Mouse (Mus musculus) embryonic facial prominence, embryonic 13.5 days (tissue): ENCODE measurements around the gene Gm10972. TPM values are rescaled to one million over a fixed set of nuclear protein-coding genes. Genes with fewer than 3 reads are reported as not detected.
"Not testable (repeated sequence)": the region's sequence is repeated elsewhere in the genome, so short reads cannot be mapped to it uniquely, and the experiment has no call there.

Experiments
- ATAC-seq: fragments of 200-750 bp; cut with Nextera tagmentation; 2 replicates; pipeline ENCODE4 v1.8.0; 2017; ENCODE audit warnings: low read depth; ENCODE audit not compliant: insufficient number of reproducible peaks, insufficient read depth, low FRiP score, low TSS enrichment
- H3K27ac ChIP-seq: fragments of 300-500 bp; sonication (generic); 2 replicates; pipeline ENCODE4 v1.5.1; 2015; ENCODE audit warnings: moderate library complexity, mild to moderate bottlenecking, inconsistent platforms
- H3K27me3 ChIP-seq: fragments of 300-500 bp; sonication (generic); 2 replicates; pipeline ENCODE4 v1.6.1; 2015; ENCODE audit warnings: mild to moderate bottlenecking, inconsistent platforms
- H3K36me3 ChIP-seq: fragments of 300-500 bp; sonication (generic); 2 replicates; pipeline ENCODE4 v1.6.1; 2015; ENCODE audit warnings: mild to moderate bottlenecking, inconsistent platforms
- H3K4me1 ChIP-seq: fragments of 300-500 bp; sonication (generic); 2 replicates; pipeline ENCODE4 v1.6.1; 2015; ENCODE audit warnings: inconsistent platforms
- H3K4me2 ChIP-seq: fragments of 300-500 bp; sonication (generic); 2 replicates; pipeline ENCODE4 v1.6.1; 2015; ENCODE audit warnings: moderate library complexity, mild to moderate bottlenecking, inconsistent platforms
- H3K4me3 ChIP-seq: fragments of 300-500 bp; sonication (generic); 2 replicates; pipeline ENCODE4 v1.5.1; 2015; ENCODE audit warnings: mild to moderate bottlenecking, inconsistent platforms
- H3K9ac ChIP-seq: fragments of 300-500 bp; sonication (generic); 2 replicates; pipeline ENCODE4 v1.6.1; 2015; ENCODE audit warnings: mild to moderate bottlenecking, inconsistent platforms
- H3K9me3 ChIP-seq: fragments of 300-500 bp; sonication (generic); 2 replicates; pipeline ENCODE4 v1.6.1; 2016; ENCODE audit warnings: inconsistent platforms
- WGBS: fragments of 180-500 bp; shearing (Covaris S2); methylation state at CpG from one replicate; pipeline ENCODE4 v1.1.7; 2015; ENCODE audit warnings: mixed read lengths; 5-methylcytosine and 5-hydroxymethylcytosine counted together
- polyA plus RNA-seq: library from polyadenylated mRNA; unstranded; fragments of >200 nt; fragmentation: Nextera tagmentation; extraction: Ambion mirVana; gene quantifications from 2 replicates; pipeline ENCODE4 v1.2.1, GENCODE M21; 2015

Gene Gm10972
- polyA plus RNA-seq, 1 experiment from 2014 or later, result not detected

- ATAC-seq, result no peak
- Histone ChIP-seq H3K27me3 (no peaks in the 10 kb centered on the region), H3K36me3 (0 out of 2 replicates have a peak, but pooled peaks cover 4% of the 10 kb centered on the region), H3K9me3 (no peaks in the 10 kb centered on the region), H3K27ac (no peak overlapping the region), H3K4me2 (no peak overlapping the region), H3K4me1 (no peaks in the 10 kb centered on the region), H3K9ac (no peak overlapping the region), H3K4me3 (no peak overlapping the region)
- WGBS, result 75% methylated on average over 11 of the region's 11 CpGs
These were observed 21.0 kb upstream of the Gm10972 start for GRCm38 (mm10) chr3:94621740-94622507.

GRCm38 (mm10) chr3:94622550-94622949, 20.4 kb upstream of the Gm10972 start:
- no peaks in the 10 kb centered on the region for H3K4me1 ChIP-seq
- no peak for ATAC-seq
- H3K4me3 ChIP-seq, result no peak overlapping the region
- H3K4me2 ChIP-seq, result no peak overlapping the region
- no peak overlapping the region for H3K9ac ChIP-seq
- H3K36me3 ChIP-seq, result 0 out of 2 replicates have a peak, but pooled peaks cover 4% of the 10 kb centered on the region
- WGBS, result 89% methylated on average over 10 of the region's 10 CpGs
- no peak overlapping the region for H3K27ac ChIP-seq
- H3K9me3 ChIP-seq, result no peaks in the 10 kb centered on the region
- no peaks in the 10 kb centered on the region for H3K27me3 ChIP-seq

GRCm38 (mm10) chr3:94624281-94624680, 18.6 kb upstream of the Gm10972 start:
- Histone ChIP-seq H3K9me3 (no peaks in the 10 kb centered on the region), H3K36me3 (0 out of 2 replicates have a peak, but pooled peaks cover 2% of the 10 kb centered on the region), H3K9ac (no peak overlapping the region), H3K27me3 (no peaks in the 10 kb centered on the region), H3K4me1 (no peaks in the 10 kb centered on the region), H3K4me3 (no peak overlapping the region), H3K27ac (no peak overlapping the region), H3K4me2 (no peak overlapping the region)
- 88% methylated on average over 4 of the region's 4 CpGs for WGBS
- no peak for ATAC-seq

GRCm38 (mm10) chr3:94628712-94629111, 14.2 kb upstream of the Gm10972 start:
- 81% methylated on average over 5 of the region's 5 CpGs for WGBS
- H3K4me1 ChIP-seq, result no peaks in the 10 kb centered on the region
- no peak overlapping the region for H3K4me2 ChIP-seq
- no peak overlapping the region for H3K27ac ChIP-seq
- ATAC-seq, result no peak
- no peak overlapping the region for H3K4me3 ChIP-seq
- no peaks in the 10 kb centered on the region for H3K27me3 ChIP-seq
- no peak overlapping the region for H3K9ac ChIP-seq
- no peaks in the 10 kb centered on the region for H3K9me3 ChIP-seq
- no peaks in the 10 kb centered on the region for H3K36me3 ChIP-seq

GRCm38 (mm10) chr3:94629876-94630275, 13.0 kb upstream of the Gm10972 start:
- no peak for ATAC-seq
- WGBS, result 82% methylated on average over 3 of the region's 3 CpGs
- H3K4me2 ChIP-seq, result no peak overlapping the region
- H3K9ac ChIP-seq, result no peak overlapping the region
- H3K9me3 ChIP-seq, result no peaks in the 10 kb centered on the region
- no peak overlapping the region for H3K4me3 ChIP-seq
- H3K36me3 ChIP-seq, result no peaks in the 10 kb centered on the region
- no peaks in the 10 kb centered on the region for H3K27me3 ChIP-seq
- H3K4me1 ChIP-seq, result no peaks in the 10 kb centered on the region
- H3K27ac ChIP-seq, result no peak overlapping the region

GRCm38 (mm10) chr3:94648755-94649590, 6.1 kb downstream of the Gm10972 start:
- Histone ChIP-seq H3K9ac (no peak overlapping the region), H3K4me1 (peaks cover 15% of the 10 kb centered on the region), H3K27me3 (no peaks in the 10 kb centered on the region), H3K4me2 (no peak overlapping the region), H3K4me3 (no peak overlapping the region), H3K36me3 (no peaks in the 10 kb centered on the region), H3K9me3 (no peaks in the 10 kb centered on the region), H3K27ac (peak overlapping the region; percentile 58; the same call in 1 of the 2 replicates)
- WGBS, result 43% methylated on average over 6 of the region's 6 CpGs
- ATAC-seq, result 0 out of 2 replicates have a peak, but pooled peaks have one; percentile 15

- ATAC-seq, result no peak
- WGBS, result 58% methylated on average over 7 of the region's 7 CpGs
- Histone ChIP-seq H3K9ac (no peak overlapping the region), H3K27me3 (no peaks in the 10 kb centered on the region), H3K4me3 (no peak overlapping the region), H3K36me3 (no peaks in the 10 kb centered on the region), H3K4me2 (no peak overlapping the region), H3K9me3 (no peaks in the 10 kb centered on the region), H3K4me1 (peaks cover 15% of the 10 kb centered on the region), H3K27ac (no peak overlapping the region)
These were observed 7.5 kb downstream of the Gm10972 start for GRCm38 (mm10) chr3:94650409-94650808.

- H3K4me3 ChIP-seq, H3K27ac ChIP-seq, H3K27me3 ChIP-seq, H3K4me2 ChIP-seq, H3K36me3 ChIP-seq, H3K9me3 ChIP-seq, H3K9ac ChIP-seq, ATAC-seq: not testable (repeated sequence)
- WGBS, result 49% methylated on average over 1 of the region's 1 CpGs
- H3K4me1 ChIP-seq, result peaks cover 19% of the 10 kb centered on the region
These were observed 11.1 kb downstream of the Gm10972 start for GRCm38 (mm10) chr3:94653967-94654366.

GRCm38 (mm10) chr3:94657852-94658739, 15.2 kb downstream of the Gm10972 start:
- not testable (repeated sequence) for H3K27me3 ChIP-seq, H3K4me1 ChIP-seq, H3K27ac ChIP-seq, H3K36me3 ChIP-seq, H3K9me3 ChIP-seq
- peak overlapping the region; percentile 45 for H3K4me3 ChIP-seq
- H3K4me2 ChIP-seq, result peak overlapping the region; percentile 67
- peak overlapping the region; percentile 59 for H3K9ac ChIP-seq
- ATAC-seq, result peak; percentile 27; the same call in 1 of the 2 replicates
- 2% methylated on average over 23 of the region's 47 CpGs for WGBS

GRCm38 (mm10) chr3:94658740-94659095, 15.8 kb downstream of the Gm10972 start, which contains the start of gene Tuft1:
Gene Tuft1, minus strand, starts transcription at chr3:94658872.
- H3K4me3 ChIP-seq, result peak within 1 kb of the TSS; percentile 45
- H3K27me3 ChIP-seq, H3K4me1 ChIP-seq, H3K27ac ChIP-seq, H3K9me3 ChIP-seq, H3K36me3 ChIP-seq: not testable (repeated sequence)
- ATAC-seq, result peak; percentile 87
- 0% methylated on average over 19 of the region's 33 CpGs for WGBS
- peak within 1 kb of the TSS; percentile 59 for H3K9ac ChIP-seq
- peak within 1 kb of the TSS; percentile 67 for H3K4me2 ChIP-seq

GRCm38 (mm10) chr3:94659142-94659748, 16.3 kb downstream of the Gm10972 start:
- not testable (repeated sequence) for H3K4me3 ChIP-seq, H3K9me3 ChIP-seq, H3K27me3 ChIP-seq, H3K36me3 ChIP-seq, H3K9ac ChIP-seq, H3K4me1 ChIP-seq, H3K27ac ChIP-seq
- peak; percentile 64 for ATAC-seq
- 21% methylated on average over 8 of the region's 10 CpGs for WGBS
- peak overlapping the region; percentile 37 for H3K4me2 ChIP-seq
